Mouse (Mus musculus) cerebellum, postnatal 14 days (tissue): ENCODE data around the gene Col4a3bp.

Experiments
- DNase-seq, 2 experiments: peaks; one replicate each; pipeline ENCODE4 v3.0.0; 2021; ENCODE audit warnings: mixed read lengths in 2 of 2

The Col4a3bp gene

DNA sequence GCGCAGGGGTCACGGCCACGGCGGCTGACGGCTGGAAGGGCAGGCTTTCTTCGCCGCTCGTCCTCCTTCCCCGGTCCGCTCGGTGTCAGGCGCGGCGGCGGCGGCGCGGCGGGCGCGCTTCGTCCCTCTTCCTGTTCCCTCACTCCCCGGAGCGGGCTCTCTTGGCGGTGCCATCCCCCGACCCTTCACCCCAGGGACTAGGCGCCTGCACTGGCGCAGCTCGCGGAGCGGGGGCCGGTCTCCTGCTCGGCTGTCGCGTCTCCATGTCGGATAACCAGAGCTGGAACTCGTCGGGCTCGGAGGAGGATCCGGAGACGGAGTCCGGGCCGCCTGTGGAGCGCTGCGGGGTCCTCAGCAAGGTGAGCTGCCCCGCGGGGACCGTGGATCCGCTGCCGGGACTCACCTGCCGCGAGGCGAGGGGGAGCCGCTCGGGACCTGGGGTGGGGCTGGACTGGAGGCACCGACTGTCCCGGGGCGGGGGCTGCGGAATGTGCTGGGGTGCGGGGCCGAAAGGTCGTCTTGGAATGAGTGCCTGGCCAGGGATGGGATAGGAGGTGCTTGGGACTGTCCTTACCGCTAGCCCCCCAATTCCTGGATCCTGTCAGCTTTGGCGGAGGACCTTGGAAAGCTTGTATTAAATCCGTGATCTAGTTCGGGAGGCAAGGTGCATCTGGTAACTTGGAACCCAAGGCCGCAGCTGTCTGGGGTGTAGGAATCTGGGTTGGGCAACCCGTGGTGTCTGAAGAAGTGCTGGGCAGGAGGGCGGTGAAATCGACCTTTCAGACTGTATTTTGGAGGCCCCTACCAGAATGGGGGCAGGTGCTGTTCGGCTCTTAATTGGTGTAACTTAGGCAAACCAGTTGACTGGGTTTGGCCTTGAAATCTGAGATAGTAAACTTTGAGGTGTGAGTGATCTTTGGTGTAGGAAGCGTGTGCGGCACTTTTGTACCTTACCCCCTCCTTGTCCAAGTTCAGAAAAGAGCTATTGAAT, 778 bp downstream of the Col4a3bp start:
- peak in 1 of 2 experiments; percentile 72 for DNase-seq

- DNase-seq, result no peak
Measured at GRCm38 (mm10) chr13:96544506-96544905, 2.1 kb downstream of the Col4a3bp start.

DNA sequence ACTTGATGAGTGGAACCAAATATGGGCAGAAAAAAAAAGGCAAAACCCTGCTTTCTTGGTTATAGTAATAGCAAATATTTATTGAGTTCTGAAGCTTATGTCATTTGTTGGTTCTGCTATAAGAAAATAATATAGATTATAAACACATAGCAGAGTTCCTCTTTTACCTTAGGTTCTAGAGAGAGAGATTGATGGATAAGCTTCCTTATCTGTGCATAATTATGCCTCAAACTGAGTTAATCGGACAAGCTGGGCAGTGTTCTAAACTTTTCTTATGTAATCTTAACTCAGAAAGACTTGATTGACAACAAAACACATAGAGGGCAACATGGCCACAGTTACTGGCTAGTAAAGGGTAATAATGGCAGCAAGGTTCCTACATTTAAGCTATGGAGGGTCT, 4.8 kb downstream of the Col4a3bp start:
- DNase-seq, result no peak

DNA sequence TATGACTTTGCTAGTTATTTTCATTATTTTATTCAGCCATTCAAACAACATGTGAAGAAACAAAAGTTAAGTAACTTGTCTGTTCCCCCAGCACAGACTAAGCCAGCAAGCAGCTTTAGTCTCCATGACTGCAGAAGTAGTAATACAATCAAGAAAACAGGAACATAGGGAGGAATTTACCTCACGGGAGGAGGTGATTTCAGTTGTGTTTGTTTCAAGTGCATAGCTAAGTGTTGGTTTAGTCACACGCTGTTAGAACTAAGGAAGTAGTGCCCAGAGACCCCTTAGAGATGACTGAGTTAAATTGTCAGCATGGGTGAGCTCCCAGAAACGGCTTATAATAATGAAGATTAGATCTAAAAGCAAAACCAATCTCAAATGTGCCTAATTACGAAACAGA, 5.5 kb downstream of the Col4a3bp start:
- DNase-seq, result no peak

GRCm38 (mm10) chr13:96555099-96555498, 12.7 kb downstream of the Col4a3bp start:
- no peak for DNase-seq

GRCm38 (mm10) chr13:96567977-96568376, 25.6 kb downstream of the Col4a3bp start:
- no peak for DNase-seq

DNA sequence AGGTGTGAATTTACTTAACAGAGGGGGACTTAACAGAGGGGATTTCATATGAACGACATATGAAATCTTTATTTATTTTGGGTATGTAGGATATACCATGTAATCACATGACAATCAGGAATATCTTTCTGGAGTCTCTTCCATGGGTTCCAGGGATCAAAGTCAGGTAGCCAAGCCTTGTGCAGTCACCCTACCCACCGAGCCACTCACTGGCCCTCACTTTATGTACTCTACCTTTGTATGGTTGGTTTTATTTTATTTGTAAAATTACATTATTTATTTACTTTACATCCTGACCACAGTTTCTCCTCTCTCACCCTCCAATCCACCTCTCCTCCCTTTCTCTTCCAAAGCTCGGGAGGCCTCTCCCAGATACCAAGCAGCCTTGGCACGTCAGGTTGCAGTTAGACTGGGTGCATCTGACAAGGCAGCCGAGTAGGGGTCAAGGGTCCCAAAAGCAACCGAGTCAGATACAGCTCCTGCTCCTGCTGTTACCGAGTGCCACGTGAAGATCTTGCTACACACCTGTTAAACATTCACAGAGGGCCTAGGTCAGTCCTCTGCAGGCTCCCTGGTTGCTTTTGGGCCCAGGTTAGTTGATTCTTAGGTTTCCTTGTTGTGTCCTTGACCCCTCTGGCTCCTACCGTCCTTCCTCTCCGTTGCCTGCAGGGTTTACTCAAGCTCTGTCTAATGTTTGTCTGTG, 28.0 kb downstream of the Col4a3bp start:
- no peak for DNase-seq

DNA sequence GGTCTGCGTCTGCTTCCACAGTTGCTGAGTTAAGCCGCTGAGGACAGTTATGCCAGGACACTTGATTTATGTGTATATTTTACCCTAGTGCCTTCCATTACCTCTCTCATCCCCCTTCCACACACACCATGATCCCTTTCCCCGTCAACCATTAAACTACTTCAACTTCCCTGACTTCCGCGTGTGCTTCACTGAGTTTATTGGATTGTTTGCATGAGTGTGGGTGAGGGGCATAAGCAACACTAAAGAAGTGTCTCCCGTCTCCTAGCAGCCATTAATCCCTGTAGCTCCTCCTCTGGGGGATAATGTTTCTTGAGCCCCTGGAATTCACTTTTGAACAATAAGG, 28.6 kb downstream of the Col4a3bp start:
- DNase-seq, result no peak

DNA sequence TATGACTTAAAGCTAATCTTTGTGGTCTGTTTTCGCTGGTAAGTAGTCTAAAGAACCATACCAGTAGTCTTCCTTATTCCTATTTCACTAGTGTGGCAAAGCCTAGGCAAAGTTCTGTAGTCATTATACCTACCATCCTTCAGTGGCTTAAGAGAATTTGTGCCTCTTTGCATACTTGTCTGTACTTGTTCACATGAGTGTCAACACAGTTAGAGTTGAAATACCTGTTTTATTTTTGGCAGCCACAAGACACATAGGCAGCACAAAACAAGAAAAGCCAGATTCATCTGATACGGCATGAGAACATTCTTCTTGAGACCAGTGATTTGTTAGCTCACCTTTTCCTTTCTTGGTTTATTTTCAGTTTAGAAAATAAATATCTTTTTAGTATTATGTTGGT, 31.8 kb downstream of the Col4a3bp start:
- DNase-seq, result no peak

DNA sequence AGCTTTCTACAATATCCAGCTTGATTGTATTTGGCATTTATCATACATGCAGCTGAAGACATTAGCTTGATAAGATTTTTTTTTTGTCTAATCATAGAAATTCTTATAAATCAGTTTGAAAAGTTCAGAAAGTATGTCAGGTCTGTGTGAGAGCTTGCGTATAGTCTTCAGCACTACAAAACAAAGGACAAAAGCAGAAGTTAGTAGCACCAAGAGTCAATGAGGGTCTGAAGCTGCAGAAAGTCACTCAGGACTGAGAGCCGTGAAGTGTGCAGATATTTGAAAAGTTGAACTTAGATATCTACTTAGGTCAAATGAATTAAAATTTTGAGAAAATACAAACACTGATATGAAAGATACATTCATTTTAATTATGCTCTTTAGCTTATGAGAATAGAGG, 36.7 kb downstream of the Col4a3bp start:
- no peak for DNase-seq

- no peak for DNase-seq
Measured at GRCm38 (mm10) chr13:96579979-96580378, 37.6 kb downstream of the Col4a3bp start.

GRCm38 (mm10) chr13:96584201-96584600, 41.8 kb downstream of the Col4a3bp start:
- no peak for DNase-seq

DNA sequence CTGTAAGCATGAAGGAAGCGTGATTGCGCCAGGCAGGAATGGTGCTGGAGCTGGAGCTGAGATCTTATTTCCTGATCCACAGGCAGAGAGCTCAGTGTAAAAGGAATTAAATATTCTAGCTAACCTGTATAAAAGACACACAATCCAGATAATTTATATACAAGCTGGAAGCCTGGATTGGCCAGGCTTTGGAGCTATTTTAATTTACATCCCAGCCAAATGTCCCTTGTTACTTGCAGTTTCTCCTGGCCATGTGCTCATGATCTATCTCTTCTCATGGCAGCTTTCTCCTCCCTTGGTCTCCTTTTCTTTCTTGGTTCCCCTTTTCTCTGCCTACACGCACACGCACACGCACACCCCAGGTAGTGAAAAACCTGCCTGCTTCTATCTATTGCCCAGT, 44.1 kb downstream of the Col4a3bp start:
- no peak for DNase-seq

DNA sequence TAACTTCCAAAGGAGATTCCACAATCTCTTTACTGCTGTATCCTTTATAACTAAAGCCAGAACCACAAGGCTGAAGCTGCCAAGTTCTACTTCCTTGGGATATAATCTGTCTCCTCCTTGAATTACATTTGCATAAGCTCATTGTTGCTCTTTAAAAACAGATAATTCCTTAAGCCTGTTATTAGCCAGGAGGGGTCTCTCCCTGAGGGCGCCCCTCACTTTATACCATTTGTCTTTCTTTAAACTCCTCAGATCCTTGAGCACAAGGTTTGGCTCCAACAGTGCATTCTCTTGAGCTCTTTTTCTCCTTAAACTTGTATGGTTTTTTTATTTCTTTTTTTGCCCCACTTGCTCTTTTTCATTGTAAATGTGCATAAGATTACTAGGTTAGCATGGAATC, 46.2 kb downstream of the Col4a3bp start:
- DNase-seq, result no peak

- peak; percentile 38 to 45 for DNase-seq
Measured at GRCm38 (mm10) chr13:96593621-96594020, 51.2 kb downstream of the Col4a3bp start.

DNA sequence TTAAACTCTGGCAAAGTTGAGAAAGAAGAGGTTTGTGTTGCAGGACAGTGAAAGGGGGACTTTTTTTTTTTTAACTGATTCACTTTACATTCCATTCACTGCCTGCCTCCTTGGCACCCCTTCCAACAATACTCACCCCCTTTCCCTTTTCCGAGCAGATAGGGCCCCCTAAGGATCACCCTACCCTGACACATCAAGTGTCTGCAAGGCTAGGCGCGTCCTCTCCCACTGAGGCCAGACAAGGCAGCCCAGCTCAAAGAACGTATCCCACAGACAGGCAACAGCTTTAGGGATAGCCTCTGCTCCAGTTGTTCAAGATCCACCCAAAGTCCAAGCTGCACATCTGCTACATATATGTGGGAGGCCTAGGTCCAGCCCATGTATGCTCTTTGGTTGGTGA, 51.7 kb downstream of the Col4a3bp start:
- DNase-seq, result no peak

DNA sequence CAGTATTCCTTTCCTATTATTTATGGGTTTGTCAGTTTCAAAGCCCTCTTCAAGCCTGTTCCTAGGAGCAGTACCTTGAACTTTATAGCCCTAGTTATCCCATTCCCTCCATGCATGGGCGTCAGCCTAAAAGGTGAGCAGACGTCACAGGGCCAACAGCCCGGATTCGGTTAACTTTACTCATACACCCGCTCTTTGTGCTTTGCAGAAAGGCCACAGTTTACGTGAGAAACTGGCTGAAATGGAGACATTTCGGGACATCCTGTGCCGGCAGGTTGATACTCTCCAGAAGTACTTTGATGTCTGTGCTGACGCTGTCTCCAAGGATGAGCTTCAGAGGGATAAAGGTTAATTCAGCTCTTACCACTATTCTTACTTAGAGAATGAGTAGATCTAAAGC, 56.8 kb downstream of the Col4a3bp start:
- DNase-seq, result no peak

DNA sequence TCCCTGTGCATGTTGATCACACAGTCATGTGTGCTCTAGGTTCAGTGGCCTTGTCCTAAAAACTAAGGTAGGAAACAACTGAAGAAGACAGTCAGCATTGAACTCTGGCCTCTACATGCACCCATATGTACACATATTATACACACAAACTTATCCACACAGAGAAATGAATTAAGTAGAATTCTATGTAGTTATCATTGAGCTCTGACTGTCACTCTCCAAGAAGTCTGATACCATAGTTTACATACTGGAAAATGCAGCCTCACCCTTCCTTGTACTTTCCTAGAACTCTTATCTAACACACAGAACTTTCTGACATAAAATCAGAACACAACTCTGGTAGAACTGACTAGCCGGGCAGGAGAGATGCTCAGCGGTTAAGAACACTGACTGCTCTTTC, 61.8 kb downstream of the Col4a3bp start:
- no peak for DNase-seq

DNA sequence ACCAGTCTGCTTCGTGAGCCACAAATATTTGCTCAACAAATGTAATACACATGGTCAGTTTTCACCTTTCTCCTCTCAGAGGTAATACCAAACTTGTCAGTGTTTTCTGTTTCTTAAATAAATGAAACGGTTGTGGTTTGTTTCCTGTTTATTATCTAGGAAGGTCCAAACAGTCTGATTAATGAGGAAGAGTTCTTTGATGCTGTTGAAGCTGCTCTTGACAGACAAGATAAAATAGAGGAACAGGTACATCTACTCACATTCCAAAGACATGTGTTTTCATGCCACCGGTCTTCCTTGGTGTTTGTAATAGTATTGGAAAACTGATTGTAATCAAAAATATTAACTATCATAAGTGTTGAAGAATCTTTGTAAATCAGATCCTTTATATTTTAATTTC, 72.2 kb downstream of the Col4a3bp start:
- DNase-seq, result no peak

DNA sequence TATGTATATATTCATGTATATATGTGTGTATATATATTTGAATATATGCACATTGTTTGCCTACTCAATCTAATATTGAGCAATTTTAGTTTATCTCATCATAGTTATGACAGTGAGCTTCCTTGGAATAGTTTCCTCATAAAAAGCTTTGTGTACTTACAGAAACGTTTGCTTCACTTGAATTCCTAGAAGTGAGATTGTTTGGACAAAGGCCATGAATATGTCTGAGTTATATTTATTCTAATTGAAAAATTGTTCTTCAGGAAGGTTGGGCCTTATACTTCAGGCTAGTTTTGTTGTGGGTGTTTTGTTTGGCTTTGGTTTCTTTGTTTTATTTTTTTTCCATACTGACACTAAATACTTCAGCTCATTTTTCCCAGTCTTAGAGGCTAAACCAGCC, 78.5 kb downstream of the Col4a3bp start:
- no peak for DNase-seq

DNA sequence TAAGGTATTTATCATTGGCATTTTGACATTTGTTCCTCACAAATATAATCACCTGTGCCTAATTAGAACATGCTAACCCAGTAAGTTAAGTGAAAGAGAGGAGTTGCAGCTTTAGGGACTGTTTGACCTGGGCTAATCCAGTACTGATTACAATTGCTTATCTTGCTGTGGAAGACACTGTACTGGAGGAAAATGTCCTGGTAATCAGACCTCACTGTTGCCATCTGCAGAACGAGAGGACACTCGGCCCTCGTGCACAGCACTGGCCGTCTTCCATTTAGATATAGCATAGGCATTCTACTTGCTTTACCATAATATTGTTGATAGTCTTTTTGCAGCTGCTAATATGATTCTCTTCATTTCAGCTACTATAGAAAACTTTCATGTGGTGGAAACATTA, 88.0 kb downstream of the Col4a3bp start:
- no peak for DNase-seq

DNA sequence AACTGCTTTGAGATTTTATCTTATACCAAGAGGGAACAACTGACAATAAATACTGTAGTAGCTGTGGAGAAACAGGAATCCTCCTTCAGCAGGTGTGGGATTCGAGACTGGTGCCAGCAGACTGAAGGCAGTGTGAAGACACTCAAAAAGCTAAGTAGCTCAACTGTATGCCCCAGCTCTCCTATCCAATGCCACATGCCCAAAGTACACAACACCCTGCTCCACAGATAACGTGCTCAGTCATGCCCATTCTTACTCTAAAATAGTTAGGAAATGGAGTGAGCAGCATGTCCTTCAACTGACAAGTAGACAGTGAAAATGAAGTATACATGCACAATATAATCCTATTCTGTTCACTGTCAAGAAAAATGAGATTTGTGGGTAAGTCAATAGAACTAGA, 101.8 kb downstream of the Col4a3bp start:
- DNase-seq, result no peak

DNA sequence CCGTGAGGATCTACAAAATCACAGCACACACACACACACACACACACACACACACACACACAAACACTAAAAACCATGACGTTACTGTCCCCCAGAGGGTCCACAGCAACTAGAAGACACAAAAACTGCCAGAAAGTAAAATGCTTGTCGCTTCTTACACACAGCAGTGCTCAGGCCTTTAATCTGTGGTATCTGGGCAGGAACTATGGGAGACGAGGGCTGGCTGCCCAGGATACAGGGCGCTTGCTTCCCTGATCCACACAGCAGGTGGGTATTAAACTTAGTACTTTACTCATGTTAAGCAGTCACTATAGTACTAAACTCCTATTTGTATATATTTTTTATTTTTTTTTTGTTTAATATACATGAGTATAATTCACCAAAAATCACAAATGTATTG, 103.4 kb downstream of the Col4a3bp start:
- DNase-seq, result no peak

DNA sequence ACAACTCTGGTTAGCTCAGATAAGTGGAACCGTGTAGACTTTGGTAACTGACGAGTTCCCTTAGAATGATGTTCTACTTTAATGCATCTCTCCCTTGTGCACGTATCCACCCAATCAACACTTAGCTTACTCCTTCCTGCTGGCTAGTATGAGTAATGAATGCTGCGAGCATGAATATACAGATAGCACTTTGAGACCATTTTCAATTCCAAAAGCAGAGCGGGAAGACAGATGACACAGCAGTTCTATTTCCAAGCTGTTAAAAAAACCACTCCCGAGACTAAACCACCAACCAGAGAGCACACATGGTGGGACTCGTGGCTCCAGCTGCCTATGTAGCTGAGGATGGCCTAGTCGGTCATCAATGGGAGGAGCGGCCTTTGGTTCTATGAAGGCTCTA, 110.6 kb downstream of the Col4a3bp start:
- no peak for DNase-seq
